Mouse (Mus musculus): ENCODE measurements around the gene Arhgef5.

Gene Arhgef5

GRCm38 (mm10) chr6:43312961-43313656, 47.7 kb downstream of the Arhgef5 start:
- in situ Hi-C loops (cut with MseI, MboI) = no loop called here

- in situ Hi-C loops (cut with MseI, MboI) = no loop called here
These were observed 68.1 kb downstream of the Arhgef5 start for GRCm38 (mm10) chr6:43333479-43333878.

DNA sequence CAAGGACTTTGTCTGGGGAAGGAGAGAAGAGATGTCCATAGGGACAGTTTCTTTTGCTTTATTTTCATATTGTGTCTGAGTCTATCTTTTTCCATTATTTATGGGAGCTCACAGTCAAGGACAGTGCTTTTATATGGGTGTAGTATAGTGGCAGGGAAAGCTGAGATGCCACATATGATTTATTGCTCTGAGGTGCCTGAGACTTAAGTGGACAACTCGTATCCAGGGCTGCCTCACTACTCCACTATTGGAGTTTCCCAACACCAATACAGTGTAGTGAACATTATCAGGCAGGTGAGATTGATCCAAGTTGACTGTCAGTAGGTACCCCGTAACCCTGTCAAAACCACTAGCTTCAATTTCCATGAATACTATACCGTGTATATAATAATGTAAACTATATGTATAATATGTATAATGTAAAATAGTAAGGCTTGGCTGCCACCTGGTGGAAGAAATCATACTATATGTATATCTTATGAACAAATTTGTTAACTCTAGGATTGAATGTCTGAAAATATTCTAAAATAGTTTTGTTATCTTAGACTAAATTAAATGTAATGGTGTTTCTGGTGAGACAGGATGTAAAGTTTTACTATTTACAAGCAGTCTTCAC, 70.3 kb downstream of the Arhgef5 start:
- in situ Hi-C loops (cut with MseI, MboI) = no loop called here

- in situ Hi-C loops (cut with MseI, MboI) = no loop called here
These were observed 72.1 kb downstream of the Arhgef5 start for GRCm38 (mm10) chr6:43337491-43337961.

DNA sequence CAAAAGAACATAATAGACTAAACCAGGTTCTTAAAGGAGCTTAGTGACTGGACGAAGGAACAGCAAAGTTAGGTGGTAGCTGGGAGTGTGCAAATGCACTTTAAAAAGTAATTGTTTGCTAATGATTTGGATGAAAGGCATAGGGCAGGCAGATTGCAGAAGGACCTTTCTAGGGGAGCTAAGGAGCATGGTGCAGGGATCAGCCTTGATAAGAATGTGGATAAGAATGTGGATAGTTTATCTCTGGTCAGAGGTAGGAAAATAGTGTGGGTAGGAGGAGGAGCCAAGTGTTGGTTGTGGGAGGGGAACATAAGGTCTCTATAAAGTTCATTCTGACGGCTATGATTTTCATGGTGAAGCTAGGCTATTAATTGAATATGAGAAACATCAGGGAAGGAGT, 73.4 kb downstream of the Arhgef5 start:
- in situ Hi-C loops (cut with MseI, MboI) = no loop called here

Data from mouse trophoblast stem cell (cell line).